Mouse (Mus musculus): ENCODE results near the gene Slc35c2.
A peak's percentile ranks its signal among the peaks of the same experiment; 100 is the strongest.

The Slc35c2 gene

DNA sequence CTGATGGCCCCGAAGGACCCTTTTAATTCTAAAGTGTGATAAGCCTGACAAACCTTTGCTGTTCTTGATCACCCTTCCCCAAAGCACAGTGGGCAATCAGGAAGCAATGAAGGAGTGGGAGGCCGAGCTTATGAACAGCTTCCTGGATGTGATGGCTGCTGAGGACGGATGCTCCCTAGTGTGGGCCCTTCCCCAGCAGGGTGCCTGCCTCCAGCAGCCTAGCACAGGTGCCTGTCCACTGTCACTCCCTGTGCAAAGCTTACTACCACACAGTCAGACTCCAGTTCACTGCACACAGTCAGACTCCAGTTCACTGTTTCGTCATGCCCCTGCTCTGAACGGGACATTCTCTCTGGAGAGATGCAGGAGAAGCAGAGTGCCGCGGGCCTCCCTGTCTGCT lies 24.7 kb upstream of the Slc35c2 start:
- no peak for DNase-seq (ENCODE audit: low read depth)

DNA sequence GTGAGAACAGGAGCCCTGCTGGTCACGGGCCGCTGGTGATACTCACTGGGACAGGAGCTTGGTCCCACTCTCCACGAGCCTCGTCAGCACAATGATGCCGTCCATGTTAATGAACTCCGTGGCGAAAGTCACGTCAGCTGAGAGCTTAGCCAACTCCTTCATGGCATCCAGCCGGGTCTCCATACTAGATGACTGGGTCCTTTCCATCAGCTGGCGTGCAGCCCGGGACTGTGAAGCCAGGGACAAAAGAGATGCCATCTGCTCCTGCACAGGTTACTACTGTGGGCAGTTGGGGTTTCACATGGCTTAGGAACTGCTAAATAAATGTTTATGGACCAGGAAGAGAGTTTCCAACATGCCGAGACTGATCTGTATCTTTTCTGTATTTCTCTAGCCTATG lies 23.9 kb upstream of the Slc35c2 start:
- no peak for DNase-seq (ENCODE audit: low read depth)

DNA sequence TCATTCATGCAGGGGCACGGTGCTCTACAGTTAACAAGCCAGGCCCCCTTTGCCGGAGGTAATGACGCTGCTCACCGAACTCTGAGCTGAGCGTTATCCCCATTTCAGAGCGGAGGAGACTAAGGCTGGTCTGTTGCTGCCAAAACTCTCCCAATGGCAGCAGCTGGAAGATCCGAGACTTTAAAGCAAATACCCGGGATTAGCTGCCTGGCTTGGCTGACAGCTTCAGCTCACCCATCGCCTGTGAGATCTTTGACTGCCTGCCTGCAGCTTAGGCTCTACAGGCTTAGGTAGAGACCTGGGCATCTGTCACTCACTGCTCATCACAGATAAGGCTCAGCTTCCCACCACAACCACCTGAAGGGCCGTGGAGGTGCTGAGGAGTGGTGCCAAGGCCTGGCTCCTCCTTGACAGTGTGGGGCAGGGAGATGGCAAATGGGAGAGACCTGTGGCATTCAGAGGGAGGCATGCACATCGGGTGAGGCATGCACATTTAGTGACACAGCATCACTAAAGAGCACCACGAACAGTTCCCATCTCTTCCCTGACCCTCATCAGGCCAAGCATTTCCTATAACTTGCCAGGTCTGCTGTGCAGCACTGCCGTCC lies 23.3 kb upstream of the Slc35c2 start:
- no peak for DNase-seq (ENCODE audit: low read depth)

DNA sequence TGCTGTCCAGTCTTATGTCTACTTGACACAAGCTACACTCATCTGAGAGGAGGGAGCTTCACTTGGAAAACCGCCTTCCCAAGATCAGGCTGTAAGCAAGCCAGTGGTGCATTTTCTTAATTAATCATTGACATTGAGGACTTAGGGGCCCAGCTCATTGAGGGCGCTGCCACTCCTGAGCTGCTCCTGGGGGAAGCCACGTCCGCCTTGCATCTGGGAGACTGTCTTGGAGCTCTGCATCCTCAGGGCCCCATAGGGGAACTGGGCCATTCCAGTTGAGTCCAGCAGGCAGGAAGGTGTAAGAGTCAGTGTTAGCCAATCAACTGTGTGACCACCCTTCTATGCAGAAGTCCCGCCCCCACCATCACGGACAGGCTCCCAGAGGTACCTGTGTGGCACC lies 20.1 kb upstream of the Slc35c2 start:
- no peak for DNase-seq (ENCODE audit: low read depth)

DNA sequence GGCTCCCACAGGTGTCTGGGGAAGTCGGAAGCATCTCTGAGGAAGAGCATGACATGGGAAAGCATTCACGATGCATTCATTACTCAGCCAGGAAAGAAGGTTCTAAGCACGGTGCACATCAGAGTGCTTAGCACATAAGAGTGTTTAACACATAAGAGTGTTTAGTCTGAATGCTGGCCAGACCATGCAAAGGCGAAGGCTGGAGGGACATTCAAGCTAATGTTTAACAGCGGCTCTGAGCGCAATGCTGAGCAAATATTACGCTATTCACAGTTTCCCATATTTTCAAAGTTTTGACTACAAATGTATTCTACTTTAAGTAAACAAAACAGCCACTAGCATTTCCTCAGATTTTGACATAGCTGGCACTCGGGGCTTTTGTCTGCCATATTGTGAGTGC lies 17.8 kb upstream of the Slc35c2 start:
- no peak for DNase-seq (ENCODE audit: low read depth)

DNA sequence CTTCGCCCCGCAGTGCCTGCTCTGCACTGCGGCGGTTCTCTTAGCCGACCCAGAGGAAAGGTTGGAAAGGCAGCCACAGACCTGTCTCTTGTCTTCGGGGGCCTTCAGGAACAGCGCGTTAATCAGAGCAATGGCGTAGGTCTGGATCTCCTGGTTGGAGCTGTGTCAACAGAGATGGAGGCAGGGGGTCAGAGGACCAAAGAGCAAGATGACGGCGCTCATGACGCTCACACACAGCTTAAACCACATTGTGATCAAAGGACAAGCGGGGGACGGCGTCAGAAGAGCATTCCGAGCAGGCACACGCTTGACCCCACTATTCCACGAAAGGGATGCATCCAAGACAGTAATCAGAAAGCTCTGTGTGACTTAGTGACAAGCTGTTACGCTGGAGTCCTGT lies 17.1 kb upstream of the Slc35c2 start:
- DNase-seq (ENCODE audit: low read depth) = no peak

DNA sequence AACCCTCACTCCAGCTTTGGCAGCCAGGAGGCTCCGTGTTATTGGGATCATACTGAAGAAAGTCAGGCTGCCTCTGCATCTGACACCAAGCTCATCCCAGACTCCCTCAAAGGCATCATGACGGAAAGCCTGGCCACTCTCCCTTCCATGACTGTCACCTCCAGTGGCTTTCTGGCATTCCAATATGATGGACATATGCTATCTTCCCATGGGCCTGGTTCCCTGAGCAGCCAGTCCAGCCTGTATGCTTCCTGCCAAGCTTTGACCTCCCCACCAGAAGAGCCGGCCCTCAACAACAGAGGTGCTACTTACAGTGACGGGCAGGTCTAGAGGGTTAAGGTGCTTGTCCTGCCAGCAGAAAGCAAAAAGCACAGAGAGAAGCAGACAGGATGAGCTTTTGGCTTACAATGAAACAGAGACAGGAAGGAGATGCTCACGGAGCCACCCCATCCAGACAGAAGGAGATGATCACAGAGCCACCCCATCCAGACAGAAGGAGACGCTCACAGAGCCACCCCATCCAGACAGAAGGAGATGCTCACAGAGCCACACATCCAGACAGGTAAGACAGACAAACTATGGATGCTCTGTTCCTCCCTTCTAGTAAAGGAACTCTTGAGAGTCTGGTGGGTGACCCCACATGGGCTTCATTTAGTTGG lies 15.8 kb upstream of the Slc35c2 start:
- no peak for DNase-seq (ENCODE audit: low read depth)

DNA sequence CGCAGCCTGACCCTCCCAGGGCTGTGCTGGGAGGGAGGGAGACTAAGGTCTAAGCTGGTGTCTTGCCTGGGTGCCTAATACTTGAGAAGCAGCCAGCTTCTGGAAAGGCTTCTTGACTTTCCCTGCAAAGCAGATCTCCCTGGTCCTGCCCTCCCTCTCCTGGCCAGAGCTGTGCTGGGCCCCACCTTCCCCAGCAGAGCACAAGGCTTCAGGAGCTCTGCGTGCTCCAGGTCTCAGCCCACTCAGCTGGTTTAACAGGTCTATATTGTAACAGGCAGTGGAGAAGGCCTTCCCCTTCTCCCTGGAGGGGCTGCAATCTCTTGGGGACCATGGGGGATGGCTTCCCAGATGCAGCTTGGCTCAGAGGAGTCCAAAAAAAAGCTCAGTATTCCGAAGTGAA lies 13.7 kb upstream of the Slc35c2 start:
- DNase-seq (ENCODE audit: low read depth) = no peak

DNA sequence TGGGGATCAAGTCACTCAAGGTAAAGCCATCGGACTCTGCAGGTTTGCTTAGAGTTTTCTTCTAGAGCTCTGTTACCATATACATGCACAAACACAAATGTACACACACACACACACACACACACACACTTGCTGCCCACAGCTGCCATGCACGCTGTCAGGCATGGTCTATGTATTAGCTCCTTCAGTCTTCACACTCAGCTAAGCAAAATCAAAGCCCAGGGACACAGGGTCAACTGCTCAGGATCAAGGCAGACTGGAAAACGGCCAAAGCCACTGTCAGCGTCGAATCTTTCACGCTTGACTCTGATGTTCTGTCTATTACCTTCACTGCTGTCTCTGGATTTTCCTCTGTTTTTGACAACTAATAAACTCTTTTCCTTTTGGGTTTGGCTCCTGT lies 13.2 kb upstream of the Slc35c2 start:
- no peak for DNase-seq (ENCODE audit: low read depth)

DNA sequence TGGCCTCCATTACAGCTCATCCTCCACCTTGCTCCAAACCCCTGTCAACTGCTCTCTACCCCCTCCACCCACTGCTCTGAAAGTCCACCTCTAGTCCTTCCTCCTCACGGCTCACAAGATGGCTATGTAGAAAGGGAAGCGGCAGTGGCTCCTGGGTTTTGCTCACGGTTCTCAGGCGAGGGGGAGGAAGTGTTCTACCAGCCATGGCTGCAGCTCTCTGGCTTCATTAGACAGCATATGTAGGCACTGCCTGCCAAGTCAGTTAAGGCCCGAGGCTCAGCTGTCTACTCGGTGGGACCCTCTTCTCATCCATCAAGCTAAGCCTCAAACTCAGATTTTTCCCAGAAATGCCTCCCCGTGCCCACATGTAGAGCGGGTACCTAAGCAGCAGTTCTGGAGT lies 12.8 kb upstream of the Slc35c2 start:
- DNase-seq (ENCODE audit: low read depth) = no peak

DNA sequence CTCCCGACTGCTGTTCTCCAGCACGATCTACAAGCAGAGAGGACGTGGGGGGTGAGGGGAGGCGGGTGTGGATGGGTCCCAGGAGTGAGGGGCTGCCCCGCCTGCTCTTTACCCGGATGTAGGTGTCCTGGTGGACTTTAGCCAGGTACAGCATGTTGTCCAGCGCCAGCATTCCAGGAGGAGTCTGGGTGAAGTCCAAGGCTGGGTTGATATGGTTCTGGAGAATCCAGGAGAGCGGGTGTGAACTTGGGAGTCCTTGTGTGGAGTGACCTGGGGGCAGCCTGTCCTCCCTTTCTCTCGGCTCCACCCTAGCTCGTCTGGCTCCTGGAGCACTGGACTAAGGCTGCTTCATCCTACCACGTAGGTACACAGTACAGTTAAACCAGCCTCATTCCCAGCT lies 9.8 kb upstream of the Slc35c2 start:
- DNase-seq (ENCODE audit: low read depth) = no peak

DNA sequence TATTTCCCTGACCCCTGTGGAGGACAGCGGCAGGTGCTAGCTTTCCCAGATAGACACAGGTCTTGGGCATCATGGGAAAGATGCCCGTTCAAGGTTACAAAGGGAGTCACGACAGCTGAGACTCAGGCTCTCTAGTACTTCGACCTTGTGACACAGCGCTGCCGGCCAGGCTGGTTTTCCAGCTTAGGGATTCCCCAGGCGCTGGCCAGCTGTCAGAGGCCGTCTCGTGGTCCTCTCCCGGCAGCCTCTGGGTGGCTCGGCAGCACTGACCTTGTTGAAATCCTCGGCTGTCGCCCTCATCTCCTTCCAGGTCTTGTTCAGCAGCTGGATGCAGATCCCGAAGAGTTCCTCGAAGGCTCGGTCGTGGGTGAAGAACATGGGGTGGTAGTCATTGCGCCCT lies 8.9 kb upstream of the Slc35c2 start:
- DNase-seq (ENCODE audit: low read depth) = no peak

DNA sequence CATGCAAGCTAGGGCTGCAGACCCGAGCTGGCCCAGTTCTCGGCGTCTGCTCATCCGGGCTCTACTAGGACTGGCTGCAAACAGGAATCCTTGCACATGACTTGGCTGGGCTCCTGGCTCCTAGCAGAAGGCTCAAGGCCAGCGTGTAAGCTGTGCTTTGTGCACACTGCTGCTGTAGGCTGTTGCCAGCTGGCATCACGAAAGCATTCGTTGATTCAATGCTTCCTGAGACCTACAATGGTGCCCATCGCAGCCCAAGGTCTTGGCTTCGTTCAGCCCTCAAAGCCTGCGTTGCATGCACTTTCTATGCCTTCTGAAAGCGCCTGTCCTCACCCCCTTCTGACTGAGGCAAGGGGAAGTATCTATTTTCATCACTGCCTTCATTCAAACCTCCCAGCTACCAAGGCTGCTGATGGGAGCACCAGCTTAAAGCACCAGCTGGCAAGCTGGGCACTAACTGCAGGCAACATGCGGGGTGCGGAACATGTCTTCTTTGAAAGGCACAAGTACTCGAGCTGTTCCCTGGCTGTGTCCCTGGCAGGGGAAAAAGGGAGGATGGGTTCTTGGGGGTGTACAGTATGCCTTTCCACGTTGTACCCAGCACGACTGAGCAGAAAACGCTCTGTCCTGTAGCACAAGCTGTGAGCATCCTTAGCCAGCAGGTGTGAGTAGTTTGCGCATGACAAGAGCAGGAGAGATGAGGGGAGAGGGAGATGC lies 804 bp upstream of the Slc35c2 start:
- DNase-seq (ENCODE audit: low read depth) = peak; percentile 89

DNA sequence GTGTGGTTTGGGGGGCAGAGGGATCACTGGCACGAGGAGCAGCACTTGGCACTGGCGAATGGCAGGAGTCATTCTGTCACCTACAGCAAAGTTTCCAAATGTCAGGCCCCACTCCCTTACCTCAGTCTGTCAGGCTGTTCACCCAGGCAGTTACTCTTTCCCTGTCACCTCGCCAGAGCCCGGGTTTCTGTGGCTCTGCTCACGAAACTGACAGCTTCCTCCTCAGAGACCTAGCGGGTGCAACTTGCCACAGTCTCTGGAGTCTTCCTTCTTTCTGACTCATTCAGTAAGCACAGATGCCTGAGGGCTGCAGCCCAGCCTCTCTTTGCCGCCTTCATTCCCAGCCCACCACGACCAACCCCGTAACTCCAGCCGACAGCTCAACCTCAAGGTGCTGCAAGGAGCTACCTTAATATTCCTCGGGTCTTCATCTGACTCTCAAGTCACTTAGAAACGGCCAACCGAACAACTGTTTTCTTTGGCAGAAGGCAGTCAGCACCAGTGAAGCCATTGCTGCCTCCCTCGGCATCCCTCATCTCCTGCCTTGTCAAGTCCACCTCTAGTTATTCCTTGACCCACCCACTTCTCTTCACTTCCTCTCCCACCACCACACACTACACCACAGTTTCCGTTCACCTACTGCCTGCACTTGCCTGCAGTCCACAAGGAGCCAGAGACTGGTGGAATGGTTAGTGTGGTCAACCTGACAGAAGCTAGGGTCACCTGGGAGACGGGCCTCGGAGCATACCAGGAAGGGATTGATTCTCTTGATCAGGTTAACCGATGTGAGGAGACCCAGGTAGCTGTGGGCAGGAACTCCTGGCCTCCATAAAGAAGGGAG lies 1.1 kb downstream of the Slc35c2 start:
- peak; percentile 45 for DNase-seq (ENCODE audit: low read depth)

DNA sequence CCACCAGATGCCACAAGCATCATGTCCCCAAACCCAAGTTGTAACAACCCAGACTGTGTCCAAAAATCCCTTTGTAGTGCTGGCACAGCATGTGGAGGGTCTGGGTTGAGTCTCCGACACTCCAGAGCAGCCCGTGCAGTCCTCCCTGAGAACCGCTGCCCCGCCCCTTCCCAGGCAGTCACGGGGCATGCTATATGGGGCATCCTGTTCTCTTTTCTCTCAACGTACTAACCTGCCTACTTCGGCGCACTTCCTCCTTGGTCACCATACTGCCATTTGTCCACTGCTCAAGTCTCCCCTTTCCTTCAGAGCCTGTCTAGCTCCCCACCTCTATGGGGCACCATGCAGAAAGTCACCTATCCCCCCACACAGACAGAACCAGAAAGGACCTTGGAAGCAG lies 2.0 kb downstream of the Slc35c2 start:
- DNase-seq (ENCODE audit: low read depth) = no peak

DNA sequence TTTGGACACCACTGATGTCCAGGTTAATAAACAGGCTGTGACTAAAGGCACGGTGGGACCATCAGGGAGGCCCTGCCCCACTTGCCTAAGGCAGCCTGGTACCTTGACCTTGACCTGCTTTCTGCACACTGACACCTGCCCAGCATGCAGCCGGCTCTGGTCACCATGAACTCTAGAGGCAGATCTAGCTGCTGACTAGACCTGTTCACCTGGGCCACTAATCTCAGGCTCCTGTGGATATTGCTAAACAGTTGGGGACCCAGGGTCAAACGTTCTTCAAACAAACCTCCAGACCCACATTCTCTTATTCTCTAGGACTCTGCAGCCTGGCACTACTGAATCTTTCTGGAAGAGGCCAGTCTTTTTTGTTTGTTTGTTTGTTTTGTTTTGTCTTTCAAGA lies 2.6 kb downstream of the Slc35c2 start:
- no peak for DNase-seq (ENCODE audit: low read depth)

DNA sequence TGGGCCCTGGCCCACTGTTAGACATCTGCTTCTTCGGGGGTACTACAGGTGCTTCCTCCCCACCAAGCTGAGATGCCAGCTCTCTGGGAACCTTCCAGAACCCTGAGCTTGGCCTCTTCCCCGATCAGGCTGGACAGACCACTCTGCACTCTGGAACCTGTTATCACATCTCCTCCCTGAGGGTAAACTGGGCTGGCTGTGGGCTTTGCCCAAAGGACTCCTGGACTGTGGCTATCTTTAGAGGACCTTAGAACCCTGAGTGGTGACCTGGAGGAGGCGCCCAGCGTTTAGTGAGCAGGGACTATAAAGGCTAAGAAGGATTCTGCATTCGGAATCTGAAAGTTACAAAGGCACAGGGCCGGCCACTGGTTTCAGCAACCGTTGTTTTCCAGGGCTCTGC lies 3.3 kb downstream of the Slc35c2 start:
- no peak for DNase-seq (ENCODE audit: low read depth)

DNA sequence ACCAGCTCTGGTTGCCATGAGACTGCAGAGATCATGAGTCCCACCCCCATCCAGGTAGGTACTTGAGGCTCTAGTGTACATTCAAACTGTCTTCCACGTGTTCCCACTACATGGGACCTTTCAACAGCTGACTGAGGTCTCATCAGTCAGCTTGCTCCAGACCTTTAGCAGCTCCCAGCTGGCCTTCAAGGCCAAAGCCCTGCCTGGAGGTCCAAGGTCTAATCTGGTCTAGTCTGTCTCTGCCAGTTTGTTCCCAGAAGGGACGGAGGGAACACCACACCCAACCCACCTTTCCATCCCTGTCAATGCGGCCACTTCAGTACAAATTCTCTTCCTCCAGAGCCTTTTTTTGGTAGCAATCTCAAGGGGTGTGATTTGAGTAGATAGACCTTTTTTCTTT lies 4.0 kb downstream of the Slc35c2 start:
- DNase-seq (ENCODE audit: low read depth) = no peak

DNA sequence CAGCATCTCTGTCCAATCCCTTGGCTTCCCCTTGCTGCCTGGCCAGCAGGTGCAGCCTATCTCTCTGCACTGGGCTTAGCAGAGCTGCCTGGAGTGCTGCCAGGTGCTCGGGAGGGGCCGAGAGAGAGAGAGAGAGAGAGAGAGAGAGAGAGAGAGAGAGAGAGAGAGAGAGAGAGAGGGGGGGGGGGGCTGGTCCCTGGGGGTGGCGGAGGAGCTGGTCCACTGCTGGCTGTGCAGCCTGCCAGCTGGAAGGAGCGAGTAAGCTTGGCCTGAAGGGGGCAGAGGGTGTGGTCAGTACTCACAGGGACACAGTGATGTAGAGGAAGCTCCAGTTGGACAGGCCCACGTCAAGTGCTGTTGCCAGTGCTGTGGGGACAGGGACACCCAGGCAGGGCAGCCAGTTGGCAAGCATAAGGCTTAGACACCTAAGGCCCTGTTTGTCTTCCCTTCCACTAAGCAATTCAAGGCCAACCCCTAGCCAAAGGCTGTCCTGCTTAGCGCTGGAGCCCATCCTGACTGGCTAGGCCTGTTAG lies 5.8 kb downstream of the Slc35c2 start:
- DNase-seq (ENCODE audit: low read depth) = peak; percentile 11

DNA sequence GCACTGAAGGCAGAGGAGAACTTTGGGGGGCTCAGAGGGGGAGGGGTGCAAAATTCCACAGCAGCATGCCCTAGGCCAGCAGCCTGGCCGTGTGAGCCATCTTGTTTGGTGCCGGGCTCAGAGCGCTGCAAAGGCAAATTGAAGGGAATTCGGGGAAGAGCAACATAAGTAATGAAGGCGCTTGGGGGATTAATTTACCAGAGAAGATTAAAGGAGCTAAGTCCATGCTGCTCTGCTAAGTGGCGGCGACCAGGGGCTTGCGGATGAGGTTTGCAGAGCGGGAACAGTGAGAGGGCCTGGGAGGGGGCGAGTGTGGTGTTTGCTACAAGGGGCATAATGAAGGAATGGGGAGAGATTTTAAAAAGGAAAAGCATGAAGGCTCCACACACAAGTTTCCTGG lies 8.3 kb downstream of the Slc35c2 start:
- no peak for DNase-seq (ENCODE audit: low read depth)

DNA sequence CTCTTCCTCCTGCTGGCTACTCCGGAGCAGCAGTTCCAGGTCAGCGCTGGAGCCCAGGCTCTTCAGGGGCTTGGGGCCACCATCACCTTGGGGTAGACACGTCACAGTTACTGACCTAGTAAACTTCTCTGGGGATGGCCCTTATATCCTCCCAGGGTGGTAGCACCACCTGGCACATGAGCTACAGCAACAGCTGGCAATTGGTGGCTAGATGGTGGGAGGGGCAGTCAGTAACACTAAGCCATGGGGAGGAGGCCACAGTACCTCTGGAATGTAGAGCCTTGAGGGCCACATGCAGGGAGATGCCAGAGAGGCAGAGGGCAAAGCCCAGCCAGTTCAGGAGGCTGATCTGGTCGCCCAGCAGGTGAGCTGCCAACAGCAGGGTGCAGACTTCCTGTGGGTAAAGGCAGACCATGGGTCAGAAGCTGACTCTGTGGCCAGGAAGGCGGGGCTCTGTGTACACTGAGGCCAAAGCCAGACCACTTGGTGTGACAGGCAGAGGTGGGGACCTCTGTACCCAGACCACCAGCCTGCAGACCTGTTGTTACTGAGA lies 10.4 kb downstream of the Slc35c2 start:
- no peak for DNase-seq (ENCODE audit: low read depth)

DNA sequence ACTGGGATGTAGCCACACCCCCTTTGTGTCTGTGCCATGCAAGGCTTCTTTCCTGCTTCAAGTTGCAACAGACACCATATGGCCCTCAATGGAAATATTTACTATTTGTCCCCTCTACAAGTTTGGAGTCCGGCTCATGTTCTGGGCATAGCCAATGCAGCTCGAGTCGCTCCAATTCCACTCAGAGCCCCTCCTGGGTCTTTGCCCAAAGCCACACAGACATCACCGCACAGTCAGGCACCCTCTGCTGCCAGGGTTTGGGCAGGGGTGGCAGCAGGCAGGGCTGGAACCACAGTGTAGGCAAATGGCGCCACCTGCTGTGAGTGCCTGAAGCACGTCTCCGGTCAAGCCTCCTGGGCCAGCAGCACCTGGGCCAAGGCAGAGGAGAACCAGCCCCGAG lies 11.8 kb downstream of the Slc35c2 start:
- DNase-seq (ENCODE audit: low read depth) = peak; percentile 82
